Mouse (Mus musculus) neural tube, embryonic 12.5 days (tissue): ENCODE data around the gene Arhgap23. TPM values are rescaled to one million over a fixed set of nuclear protein-coding genes. Genes with fewer than 3 reads are reported as not detected.
A peak's percentile ranks its signal among the peaks of the same experiment; 100 is the strongest.

Experiments used
- ATAC-seq: fragments of 200-750 bp; cut with Nextera tagmentation; 2 replicates; pipeline ENCODE4 v1.8.0; 2017; ENCODE audit warnings: low read depth, mild to moderate bottlenecking, moderate TSS enrichment, moderate library complexity; ENCODE audit not compliant: low FRiP score
- H3K27ac ChIP-seq: fragments of 300-500 bp; sonication (generic); 2 replicates; pipeline ENCODE4 v1.5.1; 2016
- H3K27me3 ChIP-seq: fragments of 300-500 bp; sonication (generic); replicated peaks from 2 replicates; pipeline ENCODE4 v1.6.1; 2016; ENCODE audit warnings: mild to moderate bottlenecking
- H3K36me3 ChIP-seq: fragments of 300-500 bp; sonication (generic); 2 replicates; pipeline ENCODE4 v1.6.1; 2016; ENCODE audit warnings: mild to moderate bottlenecking
- H3K4me1 ChIP-seq: fragments of 300-500 bp; sonication (generic); 2 replicates; pipeline ENCODE4 v1.6.1; 2016
- H3K4me2 ChIP-seq: fragments of 300-500 bp; sonication (generic); replicated peaks from 2 replicates; pipeline ENCODE4 v1.6.1; 2016; ENCODE audit warnings: mild to moderate bottlenecking
- H3K4me3 ChIP-seq: fragments of 300-500 bp; sonication (generic); 2 replicates; pipeline ENCODE4 v1.5.1; 2016
- H3K9ac ChIP-seq: fragments of 300-500 bp; sonication (generic); 2 replicates; pipeline ENCODE4 v1.6.1; 2016; ENCODE audit warnings: mild to moderate bottlenecking
- H3K9me3 ChIP-seq: fragments of 300-500 bp; sonication (generic); 2 replicates; pipeline ENCODE4 v1.6.1; 2016; ENCODE audit warnings: mild to moderate bottlenecking
- WGBS: fragments of 180-500 bp; shearing (Covaris S2); methylation state at CpG from one replicate; pipeline ENCODE4 v1.1.7; 2016; 5-methylcytosine and 5-hydroxymethylcytosine counted together
- polyA plus RNA-seq: library from polyadenylated mRNA; unstranded; fragments of >200 nt; fragmentation: Nextera tagmentation; extraction: Ambion mirVana; gene quantifications from 2 replicates; pipeline ENCODE4 v1.2.1, GENCODE M21; 2016

Gene Arhgap23
- polyA plus RNA-seq, 1 experiment from 2014 or later = 9.3 TPM

DNA sequence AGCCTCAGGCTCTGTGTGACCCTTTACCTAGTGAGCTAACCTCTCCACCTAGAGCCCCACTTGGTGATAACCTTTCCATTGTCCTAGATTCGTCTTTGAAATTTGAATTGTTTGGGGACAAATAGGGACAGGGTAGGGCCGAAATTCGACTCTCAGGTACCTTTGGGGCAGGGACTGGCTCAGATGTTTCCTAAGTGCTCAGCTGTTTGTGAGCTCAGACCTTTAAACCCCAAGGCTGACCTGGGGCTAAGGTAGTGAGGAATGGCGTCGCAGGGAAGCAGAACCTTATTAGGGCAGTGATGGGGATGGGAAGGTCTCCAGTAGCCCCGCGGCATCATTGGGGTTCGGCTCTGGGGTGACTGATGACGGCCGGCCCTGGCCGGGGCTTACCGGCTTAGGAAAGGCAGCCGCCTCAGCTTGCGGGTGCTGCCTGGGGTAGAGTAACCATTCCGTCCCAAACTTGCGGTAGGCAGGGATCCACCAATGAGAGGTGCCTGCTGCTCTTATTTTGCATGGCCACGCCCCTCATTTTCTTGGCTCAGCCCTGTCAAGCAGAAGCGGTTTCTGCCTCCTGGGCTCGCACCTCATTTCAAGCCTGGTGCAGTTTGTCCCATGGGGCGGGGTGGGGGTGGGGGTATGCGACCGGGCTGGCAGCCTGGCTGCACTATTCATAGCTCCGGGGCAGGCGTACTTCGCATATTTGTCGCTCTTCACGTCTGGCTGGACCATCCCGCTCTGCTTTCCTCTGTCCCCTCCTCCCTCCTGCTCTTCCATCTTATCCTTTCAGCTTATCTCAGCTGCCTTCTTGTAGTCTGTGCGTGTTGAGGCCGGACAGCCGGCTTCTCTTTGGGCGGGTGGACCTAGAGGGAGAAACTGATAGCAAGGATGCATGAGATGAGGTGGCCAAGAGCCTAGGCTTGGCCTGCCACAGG, 12.7 kb downstream of the Arhgap23 start:
- ATAC-seq = peak; percentile 82
- WGBS = 1% methylated on average over 32 of the region's 32 CpGs
- Histone ChIP-seq H3K36me3 (no peaks in the 10 kb centered on the region), H3K4me1 (peaks cover 12% of the 10 kb centered on the region), H3K4me2 (peak overlapping the region; percentile 76), H3K27ac (peak overlapping the region; percentile 37; the same call in 1 of the 2 replicates), H3K4me3 (peak overlapping the region; percentile 33), H3K9me3 (no peaks in the 10 kb centered on the region), H3K9ac (peak overlapping the region; percentile 48), H3K27me3 (no peaks in the 10 kb centered on the region; the same call in 1 of the 2 replicates)

DNA sequence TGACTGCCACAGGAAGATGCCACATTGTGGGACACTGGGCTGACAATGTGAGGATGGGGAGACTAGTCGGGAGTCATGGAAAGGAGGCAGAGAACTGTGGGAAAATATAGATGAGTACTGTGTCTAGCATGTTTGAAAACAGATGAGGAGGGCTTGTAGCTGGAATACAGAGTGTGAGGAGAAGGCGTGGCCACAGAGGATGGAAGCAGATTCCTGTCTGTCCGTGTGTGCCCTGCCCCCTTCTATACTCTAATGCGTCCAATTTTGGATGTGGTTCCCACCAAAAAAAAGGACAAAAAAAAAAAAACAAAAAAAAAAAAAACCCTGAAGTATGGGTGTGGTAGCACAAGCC, 13.4 kb downstream of the Arhgap23 start:
- Histone ChIP-seq H3K36me3 (no peaks in the 10 kb centered on the region), H3K27ac (peak overlapping the region; percentile 37; the same call in 1 of the 2 replicates), H3K4me2 (peak overlapping the region; percentile 76), H3K4me1 (peaks cover 12% of the 10 kb centered on the region), H3K9me3 (no peaks in the 10 kb centered on the region), H3K9ac (peak overlapping the region; percentile 48), H3K27me3 (no peaks in the 10 kb centered on the region; the same call in 1 of the 2 replicates), H3K4me3 (peak overlapping the region; percentile 33)
- 55% methylated on average over 4 of the region's 4 CpGs for WGBS
- no peak for ATAC-seq

DNA sequence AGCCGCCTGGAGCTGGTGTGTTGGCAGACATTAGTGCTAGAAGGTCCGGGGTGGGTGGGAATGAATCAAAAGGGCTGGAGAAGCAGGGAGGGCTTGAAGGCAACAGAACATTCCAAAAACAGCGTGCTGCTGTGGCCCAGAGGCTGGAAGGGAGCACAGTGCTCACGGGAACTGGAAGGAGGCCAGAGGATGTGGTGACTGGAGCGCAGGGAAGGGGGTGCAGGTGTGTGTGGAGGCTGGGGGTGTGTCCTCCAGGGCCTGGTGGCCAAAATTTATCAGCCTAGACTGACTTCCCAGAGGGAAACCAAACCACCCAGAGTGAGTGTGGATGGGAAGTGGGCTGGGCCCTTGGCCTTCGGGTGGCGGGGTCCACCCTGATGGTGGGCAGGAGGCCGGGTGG, 14.3 kb downstream of the Arhgap23 start:
- Histone ChIP-seq H3K4me1 (peaks cover 14% of the 10 kb centered on the region), H3K27me3 (no peaks in the 10 kb centered on the region; the same call in 1 of the 2 replicates), H3K4me2 (no peak overlapping the region), H3K4me3 (no peak overlapping the region), H3K36me3 (no peaks in the 10 kb centered on the region), H3K27ac (no peak overlapping the region), H3K9ac (no peak overlapping the region), H3K9me3 (no peaks in the 10 kb centered on the region)
- WGBS = 83% methylated on average over 8 of the region's 8 CpGs
- no peak for ATAC-seq

DNA sequence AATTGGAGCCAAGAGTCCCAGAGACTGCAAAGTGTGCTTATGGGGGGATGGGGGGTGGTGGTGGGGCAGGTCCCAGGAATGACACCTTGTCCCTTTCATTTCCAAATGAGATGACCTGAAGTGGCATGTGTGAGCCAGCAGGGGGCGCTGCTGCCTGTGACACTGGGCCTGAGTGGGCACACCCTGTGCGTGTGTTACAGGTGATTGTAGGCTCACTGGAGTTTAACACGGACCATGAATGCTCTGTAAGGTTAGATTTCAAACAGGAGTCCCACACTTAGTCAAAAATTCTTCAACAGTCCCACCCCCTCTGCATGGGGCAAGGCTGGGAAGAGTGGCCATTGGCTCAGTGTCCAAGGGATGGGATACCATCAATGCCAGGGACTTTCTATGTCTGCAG, 16.7 kb downstream of the Arhgap23 start:
- no peak overlapping the region for H3K4me3 ChIP-seq
- peaks cover 31% of the 10 kb centered on the region for H3K4me1 ChIP-seq
- WGBS = 14% methylated on average over 3 of the region's 3 CpGs
- ATAC-seq = no peak
- no peaks in the 10 kb centered on the region for H3K36me3 ChIP-seq
- no peaks in the 10 kb centered on the region for H3K9me3 ChIP-seq
- no peak overlapping the region for H3K27ac ChIP-seq
- no peak overlapping the region for H3K9ac ChIP-seq
- no peak overlapping the region for H3K4me2 ChIP-seq
- H3K27me3 ChIP-seq = no peaks in the 10 kb centered on the region; the same call in 1 of the 2 replicates

DNA sequence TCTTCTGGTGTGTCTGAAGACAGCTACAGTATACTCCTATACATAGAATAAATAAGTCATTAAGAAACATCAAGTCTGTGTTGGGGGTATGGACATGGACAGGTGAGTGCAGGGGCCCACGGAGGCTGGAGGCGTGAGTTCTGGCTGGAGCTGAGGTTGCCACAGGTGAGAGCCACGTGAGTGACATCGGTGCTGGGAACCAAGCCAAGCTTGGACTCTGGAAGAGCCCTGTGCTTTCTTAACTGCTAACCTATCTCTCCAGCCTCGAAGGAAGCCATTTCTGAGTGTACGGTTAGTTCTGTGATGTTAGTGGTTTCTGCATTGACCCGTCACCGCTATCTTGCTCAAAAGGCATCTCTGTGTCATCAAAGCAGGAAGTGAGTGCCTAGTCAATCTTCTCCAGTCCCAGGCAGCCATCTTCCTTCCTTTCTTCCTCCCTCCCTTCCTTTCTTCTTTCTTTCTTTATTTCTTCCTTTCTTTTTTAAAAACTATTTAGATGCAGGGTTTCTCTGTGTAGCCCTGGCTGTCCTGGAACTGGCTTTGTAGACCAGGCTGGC, 17.7 kb downstream of the Arhgap23 start:
- Histone ChIP-seq H3K27me3 (peaks cover 3% of the 10 kb centered on the region; the same call in 1 of the 2 replicates), H3K27ac (no peak overlapping the region), H3K4me3 (no peak overlapping the region), H3K9ac (no peak overlapping the region), H3K4me1 (peaks cover 32% of the 10 kb centered on the region), H3K36me3 (no peaks in the 10 kb centered on the region), H3K9me3 (no peaks in the 10 kb centered on the region), H3K4me2 (no peak overlapping the region)
- WGBS = 88% methylated on average over 8 of the region's 8 CpGs
- ATAC-seq = no peak

DNA sequence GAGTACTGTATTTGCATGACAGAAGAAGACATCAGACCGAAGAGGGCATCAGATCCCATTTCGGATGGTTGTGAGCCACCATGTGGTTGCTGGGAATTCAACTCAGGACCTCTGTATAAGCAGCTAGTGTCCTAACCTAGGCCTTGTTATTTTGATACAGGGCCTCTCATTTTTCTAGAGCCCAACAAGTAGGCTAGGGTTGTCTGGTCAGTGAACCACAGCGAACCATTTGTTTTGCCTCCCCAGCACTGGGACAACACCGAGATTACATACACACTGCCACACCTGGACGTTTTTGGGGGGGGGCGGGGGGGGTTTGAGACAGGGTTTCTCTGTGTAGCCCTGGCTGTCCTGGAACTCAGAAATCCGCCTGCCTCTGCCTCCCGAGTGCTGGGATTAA, 18.8 kb downstream of the Arhgap23 start:
- no peak for ATAC-seq
- H3K9me3 ChIP-seq = no peaks in the 10 kb centered on the region
- no peak overlapping the region for H3K4me2 ChIP-seq
- H3K27ac ChIP-seq = no peak overlapping the region
- WGBS = 76% methylated on average over 8 of the region's 8 CpGs
- H3K4me3 ChIP-seq = no peak overlapping the region
- H3K27me3 ChIP-seq = peaks cover 12% of the 10 kb centered on the region
- H3K9ac ChIP-seq = no peak overlapping the region
- peaks cover 26% of the 10 kb centered on the region for H3K4me1 ChIP-seq
- no peaks in the 10 kb centered on the region for H3K36me3 ChIP-seq

DNA sequence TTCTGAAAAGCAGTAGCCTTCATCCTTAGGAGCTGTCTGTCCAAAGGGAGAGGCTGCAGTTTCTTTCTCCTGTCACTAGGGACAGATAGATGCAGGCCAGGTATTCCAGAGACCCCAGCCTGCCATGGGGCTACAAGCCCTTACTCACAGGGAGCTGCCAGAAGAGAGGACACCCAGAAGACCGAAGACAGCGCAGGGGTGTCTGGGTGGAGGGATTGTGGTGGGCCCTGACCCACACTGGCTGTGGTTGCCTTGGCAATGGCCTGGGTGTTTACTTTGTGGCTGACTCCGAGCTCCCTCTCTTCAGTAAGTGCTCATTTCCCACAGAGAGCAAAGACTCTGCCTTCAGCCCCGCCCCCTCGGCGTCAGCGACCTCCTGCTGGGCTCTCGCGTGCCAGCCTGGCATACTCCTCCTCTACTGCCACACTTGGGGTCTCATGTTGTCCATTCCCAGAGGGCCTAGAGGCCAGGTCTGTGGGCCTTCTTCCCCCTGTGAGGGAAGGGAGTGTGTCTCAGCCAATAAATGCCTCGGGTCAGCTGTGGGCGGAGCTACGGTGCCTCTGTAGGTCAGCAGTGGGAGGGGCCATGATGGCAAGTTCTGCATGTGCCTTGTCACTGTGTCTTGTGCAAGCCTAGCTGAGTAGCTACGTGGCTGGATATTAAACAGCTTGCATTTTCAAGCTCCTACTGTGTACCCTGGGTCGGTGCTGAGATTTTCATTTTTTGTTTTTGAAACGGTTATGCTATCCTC, 19.5 kb downstream of the Arhgap23 start:
- Histone ChIP-seq H3K4me3 (peak overlapping the region; percentile 32), H3K36me3 (no peaks in the 10 kb centered on the region), H3K4me1 (peaks cover 29% of the 10 kb centered on the region), H3K9me3 (no peaks in the 10 kb centered on the region), H3K4me2 (peak overlapping the region; percentile 63), H3K27ac (no peak overlapping the region), H3K27me3 (peaks cover 19% of the 10 kb centered on the region), H3K9ac (0 out of 2 replicates have a peak overlapping the region, but pooled peaks have one; percentile 35)
- peak; percentile 77 for ATAC-seq
- 5% methylated on average over 15 of the region's 15 CpGs for WGBS

DNA sequence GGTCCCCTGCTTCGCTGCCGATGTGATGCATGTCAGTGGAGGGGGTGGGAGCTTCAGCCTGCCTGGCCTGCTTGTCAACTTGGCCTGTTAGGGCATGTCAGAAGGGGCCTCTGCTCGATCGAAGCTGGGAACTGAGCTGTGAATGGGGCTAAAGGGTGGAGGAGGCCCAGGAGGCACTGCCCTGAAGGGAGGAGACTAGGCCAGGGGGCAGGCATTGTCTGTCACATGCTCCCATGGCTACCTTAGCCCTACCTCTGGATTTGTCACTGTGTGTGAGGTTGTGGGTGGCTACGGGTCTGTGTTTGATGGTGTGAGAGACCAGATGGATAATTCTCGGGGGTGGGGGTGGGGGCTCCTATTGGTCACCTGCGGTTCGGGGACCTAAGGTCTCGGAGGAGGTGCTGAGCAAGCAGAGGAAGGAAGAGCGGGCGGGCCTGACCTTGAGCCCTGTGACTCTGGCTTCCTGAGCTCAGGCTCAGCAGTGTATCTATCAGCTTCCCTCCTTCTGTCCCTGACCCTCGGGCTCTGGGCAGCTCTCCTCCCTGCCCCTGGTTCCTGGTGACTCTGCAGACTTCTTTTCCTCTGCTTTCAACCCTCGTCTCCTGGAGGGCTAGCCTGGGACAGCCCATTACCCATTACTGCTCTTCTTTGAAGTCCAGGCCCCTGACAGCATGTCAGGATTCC, 20.6 kb downstream of the Arhgap23 start:
- Histone ChIP-seq H3K9ac (no peak overlapping the region), H3K9me3 (no peaks in the 10 kb centered on the region), H3K36me3 (no peaks in the 10 kb centered on the region), H3K4me1 (peaks cover 36% of the 10 kb centered on the region), H3K4me2 (peak overlapping the region; percentile 63; the same call in 1 of the 2 replicates), H3K4me3 (no peak overlapping the region), H3K27me3 (peaks cover 30% of the 10 kb centered on the region), H3K27ac (no peak overlapping the region)
- WGBS = 67% methylated on average over 13 of the region's 13 CpGs
- no peak for ATAC-seq

DNA sequence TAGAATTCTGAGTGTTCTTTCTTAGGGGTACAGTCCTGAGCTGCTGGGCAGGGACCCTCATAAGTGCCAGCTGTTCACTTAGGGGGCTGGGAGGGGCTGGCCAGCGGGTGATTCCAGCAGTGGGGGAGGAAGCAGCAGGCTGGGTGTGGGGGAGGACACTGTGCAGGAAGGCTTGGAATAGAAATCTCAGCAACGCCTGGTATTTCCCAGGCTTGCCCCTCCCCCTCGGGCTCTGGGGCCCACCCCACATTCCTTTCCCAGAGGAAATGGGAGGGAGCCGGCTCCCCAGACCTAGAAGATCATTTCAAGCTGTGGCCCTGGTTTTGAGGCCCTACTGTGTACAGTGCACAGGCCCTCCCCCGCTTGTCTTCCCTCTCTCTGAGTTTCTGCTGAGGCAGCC, 22.4 kb downstream of the Arhgap23 start:
- H3K9ac ChIP-seq = 0 out of 2 replicates have a peak overlapping the region, but pooled peaks have one; percentile 19
- peaks cover 51% of the 10 kb centered on the region for H3K4me1 ChIP-seq
- 0 out of 2 replicates have a peak overlapping the region, but pooled peaks have one; percentile 10 for H3K4me2 ChIP-seq
- H3K27me3 ChIP-seq = peaks cover 47% of the 10 kb centered on the region
- H3K4me3 ChIP-seq = no peak overlapping the region
- H3K27ac ChIP-seq = no peak overlapping the region
- no peaks in the 10 kb centered on the region for H3K9me3 ChIP-seq
- no peaks in the 10 kb centered on the region for H3K36me3 ChIP-seq
- 17% methylated on average over 5 of the region's 5 CpGs for WGBS
- no peak for ATAC-seq

DNA sequence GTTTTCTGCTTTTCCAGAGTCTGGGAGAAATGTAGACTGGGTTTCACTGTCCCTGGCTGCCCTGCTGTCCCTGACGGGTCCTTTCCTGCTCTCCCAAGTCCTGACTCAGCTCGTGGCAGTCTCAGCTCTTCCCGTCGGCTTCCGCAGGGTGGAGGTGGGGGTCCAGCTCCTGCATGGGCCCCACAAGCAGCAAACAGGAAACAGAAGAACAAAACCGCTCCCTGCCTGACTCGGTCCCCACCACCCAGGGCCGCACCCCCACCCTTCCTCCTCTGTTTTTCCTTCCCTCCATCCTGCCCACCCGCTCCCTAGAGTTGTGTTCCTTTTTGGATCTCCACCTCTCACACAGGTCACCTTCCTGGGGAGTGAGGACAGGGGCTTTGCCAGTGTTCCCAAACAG, 23.5 kb downstream of the Arhgap23 start:
- 54% methylated on average over 9 of the region's 9 CpGs for WGBS
- Histone ChIP-seq H3K4me3 (no peak overlapping the region), H3K4me1 (peaks cover 52% of the 10 kb centered on the region), H3K27me3 (peaks cover 51% of the 10 kb centered on the region), H3K27ac (no peak overlapping the region), H3K4me2 (0 out of 2 replicates have a peak overlapping the region, but pooled peaks have one; percentile 67), H3K9ac (no peak overlapping the region), H3K36me3 (no peaks in the 10 kb centered on the region), H3K9me3 (no peaks in the 10 kb centered on the region)
- ATAC-seq = no peak

DNA sequence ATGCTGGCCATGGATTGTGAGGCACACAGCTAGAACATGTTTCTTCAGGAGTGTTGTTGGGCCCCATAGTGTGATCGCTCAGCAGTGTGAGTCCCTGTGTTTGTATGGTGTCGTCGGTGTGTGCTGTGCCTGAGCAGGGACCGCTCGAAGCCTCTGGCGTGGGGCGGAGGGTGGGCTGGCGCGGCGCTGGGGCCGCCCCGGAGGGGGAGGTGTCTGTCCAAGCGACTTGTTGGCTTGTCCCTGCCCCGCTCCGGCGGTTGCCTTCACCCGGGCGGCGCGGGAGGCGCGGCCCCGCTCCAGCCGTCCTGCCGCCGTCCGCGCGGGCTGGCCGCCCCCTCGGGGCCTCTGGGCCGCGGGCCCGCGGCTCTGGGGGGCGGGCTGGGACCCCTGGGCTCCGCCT, 24.6 kb downstream of the Arhgap23 start:
- Histone ChIP-seq H3K4me2 (peak overlapping the region; percentile 67), H3K9ac (peak overlapping the region; percentile 56), H3K36me3 (peaks cover 5% of the 10 kb centered on the region; the same call in 1 of the 2 replicates), H3K9me3 (no peaks in the 10 kb centered on the region), H3K4me1 (peaks cover 47% of the 10 kb centered on the region), H3K4me3 (peak overlapping the region; percentile 44), H3K27ac (no peak overlapping the region), H3K27me3 (peaks cover 54% of the 10 kb centered on the region)
- WGBS = 4% methylated on average over 37 of the region's 37 CpGs
- ATAC-seq = no peak
